Mouse (Mus musculus) forebrain, postnatal 0 days (tissue): ENCODE data around the gene Srsf1. TPM values are rescaled to one million over a fixed set of nuclear protein-coding genes. Genes with fewer than 3 reads are reported as not detected.
A peak's percentile ranks its signal among the peaks of the same experiment; 100 is the strongest.

ENCODE experiments used
- ATAC-seq: fragments of 200-750 bp; cut with Nextera tagmentation; 2 replicates; pipeline ENCODE4 v1.8.0; 2017; ENCODE audit warnings: mild to moderate bottlenecking, moderate library complexity
- DNase-seq: peaks from one replicate; pipeline ENCODE4 v3.0.0-alpha.2; 2015
- H3K27ac ChIP-seq: fragments of 300-500 bp; sonication (generic); 2 replicates; pipeline ENCODE4 v1.5.1; 2014; ENCODE audit warnings: low read depth, mild to moderate bottlenecking, antibody characterized with exemption, low read length, moderate library complexity, mixed read lengths
- H3K27me3 ChIP-seq: fragments of 300-500 bp; sonication (generic); 2 replicates; pipeline ENCODE4 v1.6.1; 2014; ENCODE audit warnings: mild to moderate bottlenecking, low read length, mixed read lengths; ENCODE audit not compliant: insufficient read depth
- H3K36me3 ChIP-seq: fragments of 300-500 bp; sonication (generic); 2 replicates; pipeline ENCODE4 v1.6.1; 2014; ENCODE audit warnings: mild to moderate bottlenecking, moderate library complexity; ENCODE audit not compliant: insufficient read depth
- H3K4me1 ChIP-seq: fragments of 300-500 bp; sonication (generic); 2 replicates; pipeline ENCODE4 v1.6.1; 2014; ENCODE audit warnings: antibody characterized with exemption; ENCODE audit not compliant: insufficient read depth
- H3K4me2 ChIP-seq: fragments of 300-500 bp; sonication (generic); 2 replicates; pipeline ENCODE4 v1.6.1; 2014; ENCODE audit warnings: low read depth, mild to moderate bottlenecking, moderate library complexity
- H3K4me3 ChIP-seq: fragments of 300-500 bp; sonication (generic); 2 replicates; pipeline ENCODE4 v1.5.1; 2014; ENCODE audit warnings: low read depth, low read length, mixed read lengths
- H3K9ac ChIP-seq: fragments of 300-500 bp; sonication (generic); 2 replicates; pipeline ENCODE4 v1.6.1; 2014; ENCODE audit warnings: mild to moderate bottlenecking
- H3K9me3 ChIP-seq: fragments of 300-500 bp; sonication (generic); 2 replicates; pipeline ENCODE4 v1.6.1; 2016; ENCODE audit warnings: low read length
- CTCF ChIP-seq: sonication (generic); IDR thresholded peaks from 2 replicates; pipeline ENCODE4 v1.5.1; 2016; ENCODE audit warnings: antibody characterized with exemption, control low read depth, low read depth
- WGBS: fragments of 180-500 bp; shearing (Covaris S2); extraction: QIAGEN DNeasy Blood & Tissue Kit; methylation state at CpG from one replicate; pipeline ENCODE4 v1.1.7; 2014; 5-methylcytosine and 5-hydroxymethylcytosine counted together
- polyA plus RNA-seq: library from polyadenylated mRNA; unstranded; fragments of >200 nt; fragmentation: Nextera tagmentation; extraction: Ambion mirVana; gene quantifications from 2 replicates; pipeline ENCODE4 v1.2.1, GENCODE M21; 2015
- total RNA-seq: library from RNA; depleted of rRNA; stranded (reverse); fragments of >200 nt; gene quantifications from 2 replicates; pipeline ENCODE4 v1.2.3, GENCODE M21; 2014; rRNA removed

The Srsf1 gene
- total and polyA plus RNA-seq, 2 experiments from 2014 or later, result 121 to 390 TPM

DNA sequence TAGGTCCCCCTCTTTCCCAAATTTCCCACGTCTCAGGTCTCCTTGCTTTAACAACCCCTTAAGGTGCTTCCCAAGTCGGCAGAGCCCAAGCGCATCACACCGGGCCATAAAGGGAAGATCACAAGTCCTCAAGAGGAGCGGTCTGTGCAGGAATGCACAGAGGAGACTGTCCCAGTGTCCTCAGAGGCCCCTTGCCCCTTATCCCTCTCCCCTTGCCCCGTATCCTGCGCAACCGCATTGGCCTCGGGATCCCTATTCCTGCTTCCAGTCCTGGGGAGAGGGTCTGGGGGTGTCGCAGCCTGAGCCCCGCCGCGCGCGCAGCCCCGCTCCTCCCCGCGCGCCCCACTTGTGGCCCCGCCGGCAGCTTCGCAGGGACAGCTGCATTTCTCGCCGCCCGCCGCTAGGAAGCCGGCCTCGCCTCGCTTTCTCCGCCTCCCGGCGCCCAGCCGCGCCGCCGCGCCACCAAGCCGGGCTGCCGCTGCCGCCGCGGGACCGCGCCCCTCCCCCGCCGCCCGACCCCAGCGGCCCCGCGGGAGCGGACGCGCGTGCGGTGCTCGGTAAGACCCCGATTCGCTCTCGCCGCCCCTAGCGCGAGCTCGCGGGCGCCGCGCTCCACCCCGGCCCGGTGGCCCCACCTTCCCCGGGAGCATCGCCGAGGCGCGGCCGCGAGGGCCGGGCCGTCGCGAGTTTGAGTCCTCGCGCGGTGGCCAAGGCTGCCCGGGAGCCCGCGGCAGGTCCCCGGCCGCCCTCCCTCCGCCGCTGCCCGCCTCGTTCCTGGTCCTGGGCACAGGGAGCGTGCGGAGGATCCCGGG lies 51.8 kb downstream of the Srsf1 start:
- peak; percentile 64 for TF ChIP-seq CTCF
- Histone ChIP-seq H3K4me1 (peaks cover 8% of the 10 kb centered on the region; the same call in 1 of the 2 replicates), H3K9ac (peak overlapping the region; percentile 93), H3K27ac (peak overlapping the region; percentile 86), H3K4me2 (peak overlapping the region; percentile 84), H3K36me3 (no peaks in the 10 kb centered on the region), H3K4me3 (peak overlapping the region; percentile 89), H3K27me3 (no peaks in the 10 kb centered on the region), H3K9me3 (no peaks in the 10 kb centered on the region)
- DNase-seq (peak; percentile 79), ATAC-seq (peak; percentile 81)
- 3% methylated on average over 83 of the region's 95 CpGs for WGBS

DNA sequence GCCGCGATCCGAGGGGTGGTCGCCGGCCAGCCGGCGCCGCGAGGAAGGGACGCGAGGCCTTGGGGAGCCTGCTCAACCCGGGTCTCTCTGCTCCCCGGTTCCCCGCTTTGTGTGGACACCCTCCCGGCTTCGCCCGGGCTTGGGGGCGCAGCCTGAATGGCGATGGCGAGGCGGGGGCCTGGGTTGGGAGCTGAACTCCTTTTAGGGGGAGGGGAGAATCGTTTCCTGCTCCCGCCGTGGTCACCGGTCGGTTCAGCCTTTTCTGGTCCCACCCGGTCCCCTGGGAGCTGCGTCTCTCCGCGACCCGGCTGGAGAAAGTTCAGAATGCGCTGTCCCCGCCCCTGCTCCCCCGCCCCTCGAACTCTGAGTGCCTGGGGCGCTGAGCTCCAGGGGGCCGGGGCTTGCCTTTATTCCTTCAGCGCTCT lies 52.4 kb downstream of the Srsf1 start:
- peak; percentile 45 for ATAC-seq
- TF ChIP-seq CTCF, result no peak
- peaks cover 8% of the 10 kb centered on the region; the same call in 1 of the 2 replicates for H3K4me1 ChIP-seq
- WGBS, result 2% methylated on average over 35 of the region's 38 CpGs
- peak overlapping the region; percentile 93 for H3K9ac ChIP-seq
- H3K27me3 ChIP-seq, result no peaks in the 10 kb centered on the region
- no peaks in the 10 kb centered on the region for H3K9me3 ChIP-seq
- H3K4me2 ChIP-seq, result peak overlapping the region; percentile 84
- peak overlapping the region; percentile 86 for H3K27ac ChIP-seq
- no peaks in the 10 kb centered on the region for H3K36me3 ChIP-seq
- H3K4me3 ChIP-seq, result peak overlapping the region; percentile 89
- peak; percentile 54 for DNase-seq

DNA sequence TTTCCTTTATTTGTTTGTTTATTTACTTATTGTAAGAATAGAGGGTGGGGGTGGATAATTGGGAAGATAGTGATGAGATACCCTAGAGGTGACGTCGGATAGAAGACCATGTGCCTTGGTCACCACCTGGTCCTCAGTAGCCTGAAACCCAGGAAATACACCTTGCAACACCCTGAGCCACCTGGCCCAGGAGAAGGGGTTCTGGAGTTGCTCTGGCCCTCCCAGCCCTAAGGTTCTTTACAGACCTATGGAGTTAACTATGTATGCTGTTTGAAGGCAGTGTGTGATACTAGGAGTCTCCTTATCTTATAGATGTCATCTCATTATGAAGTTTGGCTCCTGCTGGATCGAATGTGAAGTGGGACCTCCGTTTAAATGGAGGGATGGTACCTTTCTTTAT lies 53.0 kb downstream of the Srsf1 start:
- TF ChIP-seq CTCF, result no peak
- no peak overlapping the region for H3K27ac ChIP-seq
- no peak for DNase-seq
- 32% methylated on average over 4 of the region's 4 CpGs for WGBS
- peaks cover 8% of the 10 kb centered on the region; the same call in 1 of the 2 replicates for H3K4me1 ChIP-seq
- H3K36me3 ChIP-seq, result no peaks in the 10 kb centered on the region
- peak overlapping the region; percentile 84 for H3K4me2 ChIP-seq
- no peak for ATAC-seq
- H3K4me3 ChIP-seq, result peak overlapping the region; percentile 89
- H3K27me3 ChIP-seq, result no peaks in the 10 kb centered on the region
- H3K9me3 ChIP-seq, result no peaks in the 10 kb centered on the region
- H3K9ac ChIP-seq, result no peak overlapping the region; the same call in 1 of the 2 replicates

Other genes with a start within 250 kb of the Srsf1 start
- 0.46 and 1.1 TPM in 2 replicates for gene Lpo, start 219.1 kb upstream of the Srsf1 start, total RNA-seq
- 0.62 and 1.3 TPM in 2 replicates for gene Lpo, start 219.1 kb upstream of the Srsf1 start, polyA plus RNA-seq
- gene Mks1, start 194.2 kb upstream of the Srsf1 start, total RNA-seq, result 6.8 and 11.1 TPM in 2 replicates
- gene Mks1, start 194.2 kb upstream of the Srsf1 start, polyA plus RNA-seq, result 6.1 and 8.8 TPM in 2 replicates
- 0.15 and 0.90 TPM in 2 replicates for gene Epx, start 171.8 kb upstream of the Srsf1 start, total RNA-seq
- 0.38 and 0.79 TPM in 2 replicates for gene Epx, start 171.8 kb upstream of the Srsf1 start, polyA plus RNA-seq
- gene Olfr462, start 155.1 kb upstream of the Srsf1 start, total RNA-seq, result not detected in 2 replicates
- not detected in 2 replicates for gene Olfr462, start 155.1 kb upstream of the Srsf1 start, polyA plus RNA-seq
- gene Olfr463, start 150.0 kb upstream of the Srsf1 start, total RNA-seq, result not detected in 2 replicates
- not detected in 2 replicates for gene Olfr463, start 150.0 kb upstream of the Srsf1 start, polyA plus RNA-seq
- not detected in 2 replicates for gene Olfr464, start 126.4 kb upstream of the Srsf1 start, total RNA-seq
- gene Olfr464, start 126.4 kb upstream of the Srsf1 start, polyA plus RNA-seq, result 0.07 TPM in 1 of 2 replicates, not detected in the other
- 36.5 and 54.9 TPM in 2 replicates for gene Dynll2, start 59.8 kb upstream of the Srsf1 start, total RNA-seq
- 41.7 and 49.8 TPM in 2 replicates for gene Dynll2, start 59.8 kb upstream of the Srsf1 start, polyA plus RNA-seq
- gene Vezf1, start 20.9 kb downstream of the Srsf1 start, total RNA-seq, result 33.0 and 43.7 TPM in 2 replicates
- 28.0 and 34.6 TPM in 2 replicates for gene Vezf1, start 20.9 kb downstream of the Srsf1 start, polyA plus RNA-seq
- 28.9 and 34.7 TPM in 2 replicates for gene Cuedc1, start 50.7 kb downstream of the Srsf1 start, total RNA-seq
- 22.0 and 34.6 TPM in 2 replicates for gene Cuedc1, start 50.7 kb downstream of the Srsf1 start, polyA plus RNA-seq
- gene Mrps23, start 157.0 kb downstream of the Srsf1 start, total RNA-seq, result 39.0 and 57.5 TPM in 2 replicates
- gene Mrps23, start 157.0 kb downstream of the Srsf1 start, polyA plus RNA-seq, result 70.7 and 71.5 TPM in 2 replicates
- gene Ccdc182, start 246.7 kb downstream of the Srsf1 start, total RNA-seq, result not detected in 2 replicates
- not detected in 2 replicates for gene Ccdc182, start 246.7 kb downstream of the Srsf1 start, polyA plus RNA-seq